Mouse (Mus musculus) liver, embryonic 14.5 days (tissue): Measurements from ENCODE around the gene Ankmy2.

Experiments used
- CTCF ChIP-seq: IDR thresholded peaks from 2 replicates; pipeline ENCODE4 v1.5.1; 2016; ENCODE audit warnings: antibody characterized with exemption, low read depth, control low read depth
- EP300 ChIP-seq: IDR thresholded peaks from 2 replicates; pipeline ENCODE4 v1.6.1; 2016; ENCODE audit warnings: antibody characterized with exemption, low read depth

GRCm38 (mm10) chr12:36136285-36136684 lies 20.6 kb upstream of the Ankmy2 start:
- TF ChIP-seq EP300 (no peak), CTCF (no peak)
